Mouse (Mus musculus) embryonic fibroblast, embryonic 13.5 days (primary cell): ENCODE results near the gene Lrrc27.

ENCODE experiments used
- CTCF ChIP-seq: IDR thresholded peaks from 2 replicates; pipeline ENCODE4 v1.5.1; 2011; ENCODE audit warnings: mild to moderate bottlenecking, control low read depth, low read length, moderate library complexity, borderline replicate concordance; ENCODE audit not compliant: insufficient read depth
- POLR2A ChIP-seq: IDR thresholded peaks from 2 replicates; pipeline ENCODE4 v1.6.1; 2011; ENCODE audit warnings: low read depth, mild to moderate bottlenecking, control low read depth, low read length, moderate library complexity

GRCm38 (mm10) chr7:139229837-139230236 is 17.0 kb downstream of the Lrrc27 start:
- TF ChIP-seq CTCF = no peak
- no peak for TF ChIP-seq POLR2A
